13 mouse cellular contexts compared by ENCODE assay signal in the genomic region with DNA sequence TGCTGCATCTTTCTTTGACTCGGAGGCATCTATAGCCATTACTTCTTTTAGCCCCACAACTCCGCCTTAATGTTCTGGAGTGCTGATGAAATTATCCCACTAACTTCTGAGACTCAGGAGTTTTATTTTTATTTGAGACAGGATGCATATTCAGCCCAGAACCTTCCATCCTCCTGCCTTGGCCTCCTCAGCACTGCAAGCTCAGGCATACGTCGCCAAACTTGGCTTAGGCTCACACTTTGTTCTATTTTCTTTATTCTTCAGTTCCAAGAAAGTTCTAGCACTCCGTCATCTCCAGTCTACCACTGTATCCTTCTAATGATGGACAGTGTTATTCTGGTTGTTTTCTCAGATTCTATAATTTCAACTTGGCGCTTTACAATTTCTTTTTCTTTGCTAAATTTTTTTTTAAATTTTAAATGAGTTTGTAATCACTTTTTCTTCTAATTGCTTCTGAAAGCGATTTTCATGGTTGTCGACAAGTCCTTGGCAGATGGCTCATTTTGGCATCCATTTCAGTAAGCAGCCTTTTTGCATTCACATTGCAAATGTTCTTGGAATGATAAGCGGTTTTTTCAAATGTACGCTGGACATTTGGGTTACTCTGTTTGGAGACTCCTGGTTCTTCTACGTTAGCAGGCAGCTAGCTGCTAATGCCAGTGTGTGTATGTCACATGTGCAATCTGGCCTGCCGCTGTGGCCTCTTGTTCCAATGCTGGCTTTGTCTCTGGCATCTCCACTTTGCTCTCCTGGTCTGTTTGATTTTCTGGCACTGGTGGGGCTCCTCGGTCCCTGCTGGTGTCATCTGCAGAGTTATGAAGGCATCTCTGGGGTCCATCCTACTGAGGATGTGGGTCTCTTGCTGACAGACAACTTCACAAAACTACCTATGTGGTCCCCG. TPM values are rescaled to one million over a fixed set of nuclear protein-coding genes. Genes with fewer than 3 reads are reported as not detected.
A peak's percentile ranks its signal among the peaks of the same experiment; 100 is the strongest.
DNase-seq lines count a peak whose midpoint lies in the region; ATAC-seq and TF ChIP-seq lines count a peak whose summit lies in the region.
"Had no signal": no experiment of that assay in that cellular context is flagged by ENCODE, and none has a peak within 500 bp of the region (broad histone marks: within the 10 kb centered on the region; RNA-seq: fewer than 3 reads in every experiment).

No protein-coding gene starts in this region.

- H3K36me3 ChIP-seq in kidney, postnatal 0 days (ENCODE audit: insufficient read depth, low read length), result 0 out of 2 replicates have a peak, but pooled peaks cover 7% of the 10 kb centered on the region
- no peaks in the 10 kb centered on the region for H3K36me3 ChIP-seq in forebrain, embryonic 16.5 days (ENCODE audit: control insufficient read depth, insufficient read depth)
- no peaks in the 10 kb centered on the region for H3K36me3 ChIP-seq in liver, embryonic 11.5 days (ENCODE audit: control insufficient read depth, insufficient read depth, low read length)

- TF ChIP-seq CTCF in cerebellum, adult 2 months (IDR thresholded peaks at IDR 0.05; ENCODE audit: borderline replicate concordance, insufficient read depth, low read depth, low read length), result no peak
- no peak for TF ChIP-seq CTCF in kidney, postnatal 0 days (IDR thresholded peaks at IDR 0.05; ENCODE audit: low read depth)

- no peaks in the 10 kb centered on the region for H3K27me3 ChIP-seq in cerebellum, adult 2 months (ENCODE audit: control insufficient read depth, insufficient read depth, low read length)
- H3K27me3 ChIP-seq in kidney, postnatal 0 days (ENCODE audit: insufficient read depth, low read length), result no peaks in the 10 kb centered on the region
- no peaks in the 10 kb centered on the region for H3K27me3 ChIP-seq in forebrain, embryonic 16.5 days (replicated peaks; ENCODE audit: control insufficient read depth, insufficient read depth, low read length)
- H3K27me3 ChIP-seq in liver, embryonic 11.5 days (replicated peaks; ENCODE audit: control insufficient read depth, insufficient read depth, low read length), result no peaks in the 10 kb centered on the region
- H3K27me3 ChIP-seq: hindbrain, embryonic 15.5 days; liver, embryonic 13.5 days; neural tube, embryonic 12.5 days had no signal

- H3K9ac ChIP-seq in kidney, postnatal 0 days (ENCODE audit: low read depth, low read length), result no peak overlapping the region
- H3K9ac ChIP-seq in forebrain, embryonic 16.5 days (replicated peaks; ENCODE audit: low read depth, low read length), result no peak overlapping the region
- H3K9ac ChIP-seq in liver, embryonic 11.5 days (ENCODE audit: low read depth, low read length), result no peak overlapping the region
- H3K9ac ChIP-seq: hindbrain, embryonic 15.5 days; liver, embryonic 13.5 days; neural tube, embryonic 12.5 days had no signal

- H3K9me3 ChIP-seq in kidney, postnatal 0 days (replicated peaks; ENCODE audit: low read length), result no peaks in the 10 kb centered on the region
- no peaks in the 10 kb centered on the region for H3K9me3 ChIP-seq in forebrain, embryonic 16.5 days (ENCODE audit: control insufficient read depth, low read length)
- H3K9me3 ChIP-seq in liver, embryonic 11.5 days (ENCODE audit: control insufficient read depth, low read length), result no peaks in the 10 kb centered on the region
- H3K9me3 ChIP-seq: hindbrain, embryonic 15.5 days; liver, embryonic 13.5 days; neural tube, embryonic 12.5 days had no signal

- H3K4me3 ChIP-seq in cerebellum, adult 2 months (replicated peaks; ENCODE audit: insufficient read depth, low read depth, low read length), result no peak overlapping the region
- H3K4me3 ChIP-seq in kidney, postnatal 0 days (replicated peaks; ENCODE audit: low read depth, low read length), result no peak overlapping the region
- no peak overlapping the region for H3K4me3 ChIP-seq in forebrain, embryonic 16.5 days (replicated peaks; ENCODE audit: low read length)
- H3K4me3 ChIP-seq in liver, embryonic 11.5 days (ENCODE audit: low read depth, low read length), result no peak overlapping the region
- H3K4me3 ChIP-seq: hindbrain, embryonic 15.5 days; liver, embryonic 13.5 days; neural tube, embryonic 12.5 days had no signal

- no peak for ATAC-seq in kidney, postnatal 0 days (replicated peaks; ENCODE audit: low FRiP score, low read depth)
- no peak for ATAC-seq in forebrain, embryonic 16.5 days
- ATAC-seq in liver, embryonic 11.5 days (replicated peaks; ENCODE audit: low FRiP score), result no peak

- peaks cover 49% of the 10 kb centered on the region for H3K4me1 ChIP-seq in cerebellum, adult 2 months (ENCODE audit: control insufficient read depth, insufficient read depth, low read length)
- H3K4me1 ChIP-seq in kidney, postnatal 0 days (replicated peaks; ENCODE audit: insufficient read depth, low read length), result 0 out of 2 replicates have a peak, but pooled peaks cover 3% of the 10 kb centered on the region
- peaks cover 35% of the 10 kb centered on the region for H3K4me1 ChIP-seq in forebrain, embryonic 16.5 days (replicated peaks; ENCODE audit: control insufficient read depth, insufficient read depth, low read length)
- peaks cover 9% of the 10 kb centered on the region for H3K4me1 ChIP-seq in liver, embryonic 11.5 days (replicated peaks; ENCODE audit: control insufficient read depth, insufficient read depth, low read length)

- 26% methylated on average over 14 of the region's 14 CpGs for whole genome bisulfite sequencing in cerebellum, adult 2 months
- WGBS in kidney, postnatal 0 days, result 91% methylated on average over 14 of the region's 14 CpGs
- 57% methylated on average over 14 of the region's 14 CpGs for WGBS in forebrain, embryonic 16.5 days
- 90% methylated on average over 14 of the region's 14 CpGs for WGBS in liver, embryonic 11.5 days

- H3K27ac ChIP-seq in cerebellum, adult 2 months (ENCODE audit: insufficient read depth, low read length), result peak overlapping the region; percentile 70
- H3K27ac ChIP-seq in kidney, postnatal 0 days, result peak overlapping the region; percentile 72
- H3K27ac ChIP-seq in forebrain, embryonic 16.5 days (ENCODE audit: low read length), result peak overlapping the region; percentile 86
- no peak overlapping the region for H3K27ac ChIP-seq in liver, embryonic 11.5 days (ENCODE audit: low read depth, low read length)
- H3K27ac ChIP-seq: hindbrain, embryonic 15.5 days; liver, embryonic 13.5 days; neural tube, embryonic 12.5 days had no signal

- no peak overlapping the region for H3K4me2 ChIP-seq in kidney, postnatal 0 days (ENCODE audit: low read length)
- H3K4me2 ChIP-seq in forebrain, embryonic 16.5 days (ENCODE audit: low read length), result no peak overlapping the region
- no peak overlapping the region for H3K4me2 ChIP-seq in liver, embryonic 11.5 days
- H3K4me2 ChIP-seq: hindbrain, embryonic 15.5 days; liver, embryonic 13.5 days; neural tube, embryonic 12.5 days had no signal

- peak; percentile 53 to 83 for DNase-seq in cerebellum, adult 2 months
- no peak for DNase-seq in cerebellum, adult 11 months
- DNase-seq in kidney, postnatal 0 days (ENCODE audit: low spot score), result no peak
- DNase-seq in kidney, adult 11 months, result no peak
- peak; percentile 30 for DNase-seq in MN1 (ENCODE audit: low spot score)
- no peak for DNase-seq in liver, embryonic 11.5 days (ENCODE audit: low spot score)
- no peak for DNase-seq in urinary bladder, adult 2 months (ENCODE audit: low spot score)
- DNase-seq: liver, embryonic 13.5 days; thymus, postnatal 36 days had no signal

- no peak for TF ChIP-seq POLR2A in cerebellum, adult 2 months (IDR thresholded peaks at IDR 0.05; ENCODE audit: borderline replicate concordance, insufficient read depth, low read length)

RNA-seq across cellular contexts. Expression of a gene that starts 2.4 kb away (rescaled TPM):
- polyA plus RNA-seq in cerebellum, adult 2 months (2012; rRNA removed), result 507 and 509 TPM in 2 replicates
- 19.3 and 21.8 TPM in 2 replicates for polyA plus RNA-seq in kidney, postnatal 0 days (2015; fragmentation: Nextera tagmentation; extraction: Ambion mirVana)
- polyA plus RNA-seq in forebrain, embryonic 16.5 days (2015; fragmentation: Nextera tagmentation; extraction: Ambion mirVana), result 208 and 245 TPM in 2 replicates
- polyA plus RNA-seq in liver, embryonic 11.5 days (2014; fragmentation: Nextera tagmentation; extraction: Ambion mirVana), result 5.3 and 6.9 TPM in 2 replicates
- 15.0 and 17.8 TPM in 2 replicates for polyA plus RNA-seq in urinary bladder, adult 2 months (2012; rRNA removed)
- polyA plus RNA-seq: G1E had no signal

RNA-seq across cellular contexts. Expression of a gene that starts 2.6 kb away (rescaled TPM):
- polyA plus RNA-seq in cerebellum, adult 2 months (2012; rRNA removed), result 7.0 and 7.9 TPM in 2 replicates
- 4.7 and 5.3 TPM in 2 replicates for polyA plus RNA-seq in kidney, postnatal 0 days (2015; fragmentation: Nextera tagmentation; extraction: Ambion mirVana)
- polyA plus RNA-seq in forebrain, embryonic 16.5 days (2015; fragmentation: Nextera tagmentation; extraction: Ambion mirVana), result 2.7 and 3.3 TPM in 2 replicates
- 17.1 and 17.6 TPM in 2 replicates for polyA plus RNA-seq in liver, embryonic 11.5 days (2014; fragmentation: Nextera tagmentation; extraction: Ambion mirVana)
- 8.0 and 11.7 TPM in 2 replicates for polyA plus RNA-seq in urinary bladder, adult 2 months (2012; rRNA removed)

RNA-seq across cellular contexts. Expression of a gene that starts 53.0 kb away (rescaled TPM):
- 65.3 and 70.8 TPM in 2 replicates for polyA plus RNA-seq in cerebellum, adult 2 months (2012; rRNA removed)
- polyA plus RNA-seq in kidney, postnatal 0 days (2015; fragmentation: Nextera tagmentation; extraction: Ambion mirVana), result 35.0 and 38.6 TPM in 2 replicates
- polyA plus RNA-seq in forebrain, embryonic 16.5 days (2015; fragmentation: Nextera tagmentation; extraction: Ambion mirVana), result 56.3 and 60.7 TPM in 2 replicates
- 46.0 and 50.4 TPM in 2 replicates for polyA plus RNA-seq in liver, embryonic 11.5 days (2014; fragmentation: Nextera tagmentation; extraction: Ambion mirVana)
- polyA plus RNA-seq in urinary bladder, adult 2 months (2012; rRNA removed), result 91.7 and 94.4 TPM in 2 replicates

Comparison
In these comparisons a context has a peak if more than half of its experiments do, and no peak if none do; other contexts are left out.
1. DNase-seq: peak in cerebellum, adult 2 months (2 of 2) and MN1 (single experiment); none in cerebellum, adult 11 months (single experiment), kidney, postnatal 0 days (single experiment), kidney, adult 11 months (single experiment), liver, embryonic 11.5 days (single experiment) and urinary bladder, adult 2 months (single experiment).